17 mouse cellular contexts compared by ENCODE assay signal in genomic region chr2:25246183-25247072, GRCm38 (mm10). TPM values are rescaled to one million over a fixed set of nuclear protein-coding genes. Genes with fewer than 3 reads are reported as not detected.
DNase-seq lines count a peak whose midpoint lies in the region; TF ChIP-seq lines count a peak whose summit lies in the region.
"Had no signal": no experiment of that assay in that cellular context is flagged by ENCODE, and none has a peak within 500 bp of the region (broad histone marks: within the 10 kb centered on the region; RNA-seq: fewer than 3 reads in every experiment).

Gene AL732309.1, minus strand, starts transcription at chr2:25246863.

- H3K4me1 ChIP-seq in lung, adult 2 months (ENCODE audit: control insufficient read depth, insufficient read depth, low read length), result peaks cover 3% of the 10 kb centered on the region

- WGBS in lung, adult 2 months, result 79% methylated on average over 10 of the region's 10 CpGs
- 35% methylated on average over 10 of the region's 10 CpGs for WGBS in large intestine, adult 2 months

- TF ChIP-seq POLR2A in lung, adult 2 months (IDR thresholded peaks at IDR 0.05; ENCODE audit: borderline replicate concordance, extremely low read depth, low read depth, low read length), result peak; percentile 32; the same call in 1 of the 2 replicates

- DNase-seq in cerebellum, adult 11-12 months, result peak; percentile 77
- DNase-seq in cerebellum, postnatal 4 days (ENCODE audit: low spot score in 2 of 2), result no peak
- DNase-seq in lung, adult 2 months, result no peak
- DNase-seq in lung, postnatal 14 days, result no peak
- DNase-seq in brain, adult 2 months (ENCODE audit: low read depth, low spot score), result peak; percentile 88
- DNase-seq in large intestine, adult 2 months (ENCODE audit: low read depth, low spot score), result no peak
- DNase-seq in left cerebral cortex, postnatal 36 days (ENCODE audit: low spot score in 2 of 2), result no peak
- no peak for DNase-seq in yolk sac, embryonic 10.5 days (ENCODE audit: low spot score)
- DNase-seq: forebrain, postnatal 0 days; gastrocnemius, postnatal 36 days; kidney, postnatal 14 days; liver; right cerebral cortex, postnatal 14 days had no signal

- intact Hi-C loops in left cerebral cortex, postnatal 36 days (cut with DNase I), result no loop called here

- H3K4me3 ChIP-seq in lung, adult 2 months (replicated peaks; ENCODE audit: extremely low read depth, low read depth, low read length), result no peak within 1 kb of the TSS
- H3K4me3 ChIP-seq: heart, embryonic 15.5 days; hindbrain, embryonic 13.5 days; left cerebral cortex, adult 2 months had no signal

- TF ChIP-seq CTCF in lung, adult 2 months (IDR thresholded peaks at IDR 0.05; ENCODE audit: insufficient read depth, low read length), result no peak

RNA-seq across cellular contexts. Expression of gene AL732309.1, which starts in this region (rescaled TPM):
- polyA plus RNA-seq in lung, adult 2 months (2012; rRNA removed), result 15.0 and 20.9 TPM in 2 replicates
- 24.7 and 33.9 TPM in 2 replicates for polyA plus RNA-seq in large intestine, adult 2 months (2012; rRNA removed)
- total RNA-seq in left cerebral cortex, postnatal 36 days (2021), result 1 to 10 TPM; 1.9 to 3.2 TPM
- total RNA-seq: monocyte, adult 5-6 weeks had no signal

Comparison
In these comparisons a context has a peak if more than half of its experiments do, and no peak if none do; other contexts are left out.
1. DNase-seq: peak in cerebellum, adult 11-12 months (single experiment) and brain, adult 2 months (single experiment); none in cerebellum, postnatal 4 days (0 of 2), lung, adult 2 months (single experiment), lung, postnatal 14 days (single experiment), large intestine, adult 2 months (single experiment), left cerebral cortex, postnatal 36 days (0 of 2) and yolk sac, embryonic 10.5 days (single experiment).